8 mouse cellular contexts compared by ENCODE assay signal in the genomic region with DNA sequence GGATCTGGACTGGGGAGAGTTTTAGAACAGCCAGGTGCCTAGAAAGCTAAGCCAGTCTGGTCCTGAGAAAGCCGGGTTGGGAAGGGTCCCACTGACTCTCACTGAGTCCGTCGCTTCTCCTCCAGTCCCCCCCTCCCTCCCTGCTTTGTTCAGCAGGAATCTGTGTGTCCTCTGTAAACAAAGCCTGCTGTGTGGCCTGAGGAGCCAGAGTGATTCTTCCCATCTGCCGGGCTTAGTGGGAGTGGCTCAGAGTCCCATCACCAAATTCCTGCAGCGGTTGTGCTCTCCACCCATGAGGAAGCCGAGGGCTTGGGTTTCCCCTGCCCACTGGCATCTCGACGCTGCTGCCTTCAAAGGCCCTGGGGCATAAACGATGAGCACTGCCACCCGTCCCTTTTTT.
DNase-seq lines count a peak whose midpoint lies in the region; ATAC-seq and TF ChIP-seq lines count a peak whose summit lies in the region.
"Had no signal": no experiment of that assay in that cellular context is flagged by ENCODE, and none has a peak within 500 bp of the region (broad histone marks: within the 10 kb centered on the region; RNA-seq: fewer than 3 reads in every experiment).

No protein-coding gene starts in this region.

- H3K36me3 ChIP-seq in ES-Bruce4 (ENCODE audit: control insufficient read depth, insufficient read depth, low read length, poor library complexity, severe bottlenecking), result no peaks in the 10 kb centered on the region
- no peaks in the 10 kb centered on the region for H3K36me3 ChIP-seq in hindbrain, embryonic 16.5 days (ENCODE audit: control insufficient read depth, insufficient read depth, low read length)
- no peaks in the 10 kb centered on the region for H3K36me3 ChIP-seq in midbrain, embryonic 13.5 days

- no peaks in the 10 kb centered on the region for H3K27me3 ChIP-seq in ES-Bruce4 (ENCODE audit: control insufficient read depth, insufficient read depth, low read length, poor library complexity, severe bottlenecking)
- H3K27me3 ChIP-seq in hindbrain, embryonic 16.5 days (replicated peaks; ENCODE audit: control insufficient read depth, insufficient read depth, low read length), result no peaks in the 10 kb centered on the region
- H3K27me3 ChIP-seq in midbrain, embryonic 13.5 days, result no peaks in the 10 kb centered on the region

- no peak overlapping the region for H3K27ac ChIP-seq in ES-Bruce4 (ENCODE audit: insufficient read depth, low read length)
- H3K27ac ChIP-seq in hindbrain, embryonic 16.5 days (ENCODE audit: low read depth, low read length), result no peak overlapping the region
- H3K27ac ChIP-seq in midbrain, embryonic 13.5 days, result peak overlapping the region; percentile 51; the same call in 1 of the 2 replicates

- no peaks in the 10 kb centered on the region for H3K9me3 ChIP-seq in ES-Bruce4 (replicated peaks; ENCODE audit: control insufficient read depth, insufficient read depth, low read length, poor library complexity, severe bottlenecking)
- no peaks in the 10 kb centered on the region for H3K9me3 ChIP-seq in hindbrain, embryonic 16.5 days (ENCODE audit: control insufficient read depth, low read length)
- H3K9me3 ChIP-seq in midbrain, embryonic 13.5 days, result no peaks in the 10 kb centered on the region

- peaks cover 3% of the 10 kb centered on the region for H3K4me1 ChIP-seq in ES-Bruce4 (ENCODE audit: control insufficient read depth, insufficient read depth, low read length)
- H3K4me1 ChIP-seq in hindbrain, embryonic 16.5 days (ENCODE audit: control insufficient read depth, insufficient read depth, low read depth, low read length), result peaks cover 13% of the 10 kb centered on the region
- H3K4me1 ChIP-seq in midbrain, embryonic 13.5 days (replicated peaks), result peaks cover 31% of the 10 kb centered on the region

- no peak overlapping the region for H3K4me2 ChIP-seq in hindbrain, embryonic 16.5 days (ENCODE audit: low read length)
- H3K4me2 ChIP-seq in midbrain, embryonic 13.5 days (replicated peaks), result 0 out of 2 replicates have a peak overlapping the region, but pooled peaks have one; percentile 14

- TF ChIP-seq POLR2A in ES-Bruce4 (IDR thresholded peaks at IDR 0.05; ENCODE audit: insufficient read depth, low read length), result no peak

- ATAC-seq in hindbrain, embryonic 16.5 days, result peak; percentile 43; the same call in 1 of the 2 replicates
- ATAC-seq in midbrain, embryonic 13.5 days, result peak; percentile 69
- ATAC-seq in frontal cortex, adult (ENCODE audit: low TSS enrichment), result no peak

- DNase-seq in brain, adult 2 months (ENCODE audit: low read depth, low spot score), result peak; percentile 42
- DNase-seq in layer of hippocampus, adult 9-10 months (ENCODE audit: low spot score), result no peak
- no peak for DNase-seq in frontal cortex, postnatal 10 days (ENCODE audit: low spot score in 2 of 2)
- DNase-seq: cerebellum, postnatal 25 days had no signal

- 7% methylated on average over 10 of the region's 10 CpGs for WGBS in hindbrain, embryonic 16.5 days
- 2% methylated on average over 10 of the region's 10 CpGs for WGBS in midbrain, embryonic 13.5 days

- no peak overlapping the region for H3K9ac ChIP-seq in ES-Bruce4 (ENCODE audit: low read depth, poor library complexity, severe bottlenecking)
- no peak overlapping the region; the same call in 1 of the 2 replicates for H3K9ac ChIP-seq in hindbrain, embryonic 16.5 days (ENCODE audit: low read depth, low read length)
- peak overlapping the region; percentile 34; the same call in 1 of the 2 replicates for H3K9ac ChIP-seq in midbrain, embryonic 13.5 days (replicated peaks)

- TF ChIP-seq EP300 in ES-Bruce4 (IDR thresholded peaks at IDR 0.05; ENCODE audit: insufficient read depth, low read depth, low read length), result peak; percentile 75

- TF ChIP-seq CTCF in ES-Bruce4 (IDR thresholded peaks at IDR 0.05; ENCODE audit: low read depth, low read length), result no peak

- H3K4me3 ChIP-seq in ES-Bruce4 (ENCODE audit: low read depth, low read length), result no peak overlapping the region
- H3K4me3 ChIP-seq in hindbrain, embryonic 16.5 days (ENCODE audit: low read length), result no peak overlapping the region
- no peak overlapping the region for H3K4me3 ChIP-seq in midbrain, embryonic 13.5 days (replicated peaks)
